ENCODE assay signal across 8 mouse cellular contexts in the genomic region with DNA sequence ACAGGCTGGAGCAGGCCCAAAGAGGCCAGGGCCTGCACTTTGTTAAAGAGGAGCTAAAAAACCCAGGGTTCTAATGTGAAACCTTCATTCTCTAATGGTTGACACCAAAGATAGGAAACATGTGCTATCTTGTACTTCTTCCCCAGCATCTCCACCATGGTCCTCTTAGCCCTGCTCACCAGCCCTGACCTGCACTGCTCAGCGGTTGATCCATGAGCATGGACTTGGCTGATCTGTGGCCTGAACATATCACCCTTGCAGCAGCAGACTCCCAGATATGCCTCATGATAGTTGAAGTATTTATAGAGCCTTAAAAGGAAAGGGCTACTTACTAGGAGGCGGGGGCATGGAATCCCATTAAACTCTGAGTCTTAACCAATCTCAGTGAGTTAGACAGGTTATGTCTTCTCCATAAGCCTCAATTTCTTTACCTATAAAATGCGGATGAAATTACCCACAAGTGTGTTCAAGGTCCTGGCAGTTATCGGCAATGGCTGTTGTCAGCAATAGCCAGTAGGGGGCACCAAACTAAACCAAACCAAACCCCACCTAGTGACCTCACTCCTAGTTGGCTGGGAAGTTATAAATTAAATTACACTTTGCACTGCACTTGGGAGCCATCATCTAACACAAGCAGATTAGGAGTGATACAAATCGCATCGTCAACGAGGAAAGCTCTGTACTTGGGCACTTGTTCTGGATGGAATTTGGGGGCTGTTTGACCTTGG. TPM values are rescaled to one million over a fixed set of nuclear protein-coding genes. Genes with fewer than 3 reads are reported as not detected.
DNase-seq lines count a peak whose midpoint lies in the region; ATAC-seq lines count a peak whose summit lies in the region.

No protein-coding gene starts in this region.

- no peaks in the 10 kb centered on the region for H3K9me3 ChIP-seq in intestine, embryonic 14.5 days (ENCODE audit: control insufficient read depth, low read length)

- peaks cover 21% of the 10 kb centered on the region; the same call in 1 of the 2 replicates for H3K27me3 ChIP-seq in intestine, embryonic 14.5 days (replicated peaks; ENCODE audit: control insufficient read depth, insufficient read depth, low read length)

- H3K4me1 ChIP-seq in intestine, embryonic 14.5 days (replicated peaks; ENCODE audit: control insufficient read depth, insufficient read depth, low read length) = 0 out of 2 replicates have a peak, but pooled peaks cover 4% of the 10 kb centered on the region

- no peak overlapping the region for H3K9ac ChIP-seq in intestine, embryonic 14.5 days (ENCODE audit: low read length)

- intact Hi-C loops in left cerebral cortex, postnatal 10 days (cut with DNase I) = loop anchor here (5.0 to 10.0 kb wide), 3 partner anchors 143 to 260 kb away; a partner anchor contains a TSS

- H3K4me3 ChIP-seq in intestine, embryonic 14.5 days (ENCODE audit: low read depth, low read length) = peak overlapping the region; percentile 13

- 6% methylated on average over 7 of the region's 7 CpGs for WGBS in intestine, embryonic 14.5 days

- peak; percentile 28 to 42 for DNase-seq in urinary bladder, adult 18-20 months (ENCODE audit: low spot score in 2 of 2)
- DNase-seq in urinary bladder, adult 2 months (ENCODE audit: low spot score) = no peak
- peak; percentile 67 for DNase-seq in embryo, embryonic 11.5 days (ENCODE audit: low read depth, low spot score)
- peak; percentile 29 to 56 for DNase-seq in gastrocnemius, postnatal 4 days (ENCODE audit: low spot score in 2 of 2)
- peak; percentile 82 for DNase-seq in intestine, embryonic 14.5 days (ENCODE audit: low spot score)
- DNase-seq in left cerebral cortex, postnatal 10 days (ENCODE audit: extremely low spot score in 1 of 2, low spot score in 2 of 2) = peak; percentile 54 to 71
- peak; percentile 42 for DNase-seq in skeletal muscle tissue, adult 2 months (ENCODE audit: low read depth, low spot score)

- H3K27ac ChIP-seq in intestine, embryonic 14.5 days (ENCODE audit: low read depth) = no peak overlapping the region

- H3K36me3 ChIP-seq in intestine, embryonic 14.5 days (ENCODE audit: control insufficient read depth, insufficient read depth, low read length) = no peaks in the 10 kb centered on the region

- peak; percentile 49; the same call in 1 of the 2 replicates for ATAC-seq in intestine, embryonic 14.5 days (replicated peaks; ENCODE audit: low FRiP score, low TSS enrichment, low read depth)
- peak; percentile 75 for ATAC-seq in megakaryocyte-erythroid progenitor cell, adult 5-6 weeks (replicated peaks; ENCODE audit: low FRiP score, low TSS enrichment, poor library complexity, severe bottlenecking)

- H3K4me2 ChIP-seq in intestine, embryonic 14.5 days (ENCODE audit: low read length) = peak overlapping the region; percentile 44

RNA-seq across cellular contexts. Expression of a gene that starts 5.9 kb away (rescaled TPM):
- polyA plus RNA-seq in urinary bladder, adult 2 months (2012; rRNA removed) = 35.0 and 36.5 TPM in 2 replicates
- total RNA-seq in gastrocnemius, postnatal 4 days (2021) = 10 to 100 TPM; 11.1 to 11.6 TPM
- 22.1 and 23.6 TPM in 2 replicates for polyA plus RNA-seq in intestine, embryonic 14.5 days (2014; fragmentation: Nextera tagmentation; extraction: Ambion mirVana)
- total RNA-seq in left cerebral cortex, postnatal 10 days (2021) = 10 to 100 TPM; 14.6 to 16.2 TPM
- total RNA-seq in megakaryocyte-erythroid progenitor cell, adult 5-6 weeks (2014; fragmentation: Nextera tagmentation) = 11.1 and 26.6 TPM in 2 replicates
- total RNA-seq in megakaryocyte-erythroid progenitor cell, adult 5-6 weeks (2017) = 32.6 and 60.5 TPM in 2 replicates
